Mouse (Mus musculus) thymus, postnatal 4 days (tissue): ENCODE data around the gene Slc25a48.
A peak's percentile ranks its signal among the peaks of the same experiment; 100 is the strongest.

ENCODE experiments used
- DNase-seq: peaks from one replicate; pipeline ENCODE4 v3.0.0; 2021

The Slc25a48 gene

DNA sequence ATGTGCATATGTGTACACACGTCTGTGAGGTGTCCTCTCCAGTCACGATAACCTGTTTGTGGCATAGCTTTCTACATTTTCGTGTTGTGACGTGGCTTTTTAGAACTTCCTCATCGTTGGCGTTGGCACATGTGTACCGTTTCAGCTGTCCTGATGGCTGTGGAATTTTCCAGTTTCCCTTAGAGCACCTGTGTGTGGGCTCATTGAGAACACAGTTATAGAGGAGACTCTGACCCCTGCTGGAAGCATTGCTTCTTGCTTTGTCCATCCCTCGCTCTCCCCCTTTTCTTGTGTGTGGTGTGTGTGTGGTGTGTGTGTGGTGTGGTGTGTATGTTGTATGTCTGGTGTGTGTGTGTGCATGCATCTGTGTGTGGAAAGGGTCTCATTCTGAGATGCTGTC lies 11.9 kb downstream of the Slc25a48 start:
- DNase-seq: no peak

DNA sequence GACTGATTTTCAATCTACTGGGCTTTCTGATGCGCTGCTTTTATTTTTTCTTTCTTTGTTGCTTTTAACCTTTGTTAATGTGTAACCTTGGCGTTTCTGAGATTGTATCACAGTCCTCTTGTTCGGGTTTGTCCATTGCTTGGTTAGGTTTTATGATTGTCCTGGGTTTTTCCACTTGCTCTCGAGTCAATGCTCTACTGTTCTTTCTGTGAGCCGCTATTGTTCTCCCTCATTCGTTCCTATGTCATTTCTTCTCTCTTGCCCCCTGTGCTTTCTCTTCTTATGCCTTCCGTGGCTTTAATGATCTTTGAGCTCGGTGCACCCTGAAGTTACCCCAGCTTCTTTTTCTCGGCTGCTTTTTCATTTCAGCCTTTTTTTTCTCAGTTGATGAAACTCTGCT lies 19.8 kb downstream of the Slc25a48 start:
- DNase-seq: no peak

DNA sequence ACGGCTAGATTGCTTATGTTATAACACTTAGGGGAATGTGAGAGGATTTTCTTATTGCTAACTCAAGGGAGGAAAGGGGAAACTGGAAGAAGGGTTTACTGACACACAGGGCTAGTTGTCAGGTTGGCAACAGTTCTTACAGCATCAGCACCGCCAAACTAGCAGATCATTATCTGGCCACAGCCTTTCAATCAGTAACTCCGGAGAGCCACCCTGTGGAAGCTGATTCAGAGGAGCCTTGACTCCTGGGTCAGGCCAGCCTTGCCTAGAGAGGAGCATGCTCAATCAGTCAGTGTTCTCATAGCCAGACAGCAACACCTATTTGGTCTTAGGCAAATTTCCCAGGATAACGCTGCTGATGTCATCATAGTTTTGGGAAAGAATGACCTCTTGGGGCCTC lies 23.3 kb downstream of the Slc25a48 start:
- DNase-seq: no peak

DNA sequence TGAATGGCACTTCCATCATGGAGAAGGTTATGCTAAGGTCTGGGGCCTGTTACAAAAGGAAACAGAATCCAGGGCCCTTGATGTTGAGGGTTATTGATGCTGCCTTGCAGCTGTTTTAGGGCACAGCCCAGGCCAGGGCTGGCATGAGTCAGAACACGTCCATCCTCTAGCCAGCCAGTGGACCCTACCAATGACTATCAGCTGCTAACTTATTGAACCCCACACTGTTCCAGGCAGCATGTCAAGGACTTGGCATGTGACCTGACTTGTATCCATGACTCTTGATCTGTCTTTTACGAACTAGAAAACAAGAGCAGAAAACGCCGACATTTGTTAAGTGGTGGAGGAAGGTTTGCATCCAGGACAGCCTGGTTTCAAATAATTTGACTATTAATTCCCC lies 24.6 kb downstream of the Slc25a48 start:
- no peak for DNase-seq

DNA sequence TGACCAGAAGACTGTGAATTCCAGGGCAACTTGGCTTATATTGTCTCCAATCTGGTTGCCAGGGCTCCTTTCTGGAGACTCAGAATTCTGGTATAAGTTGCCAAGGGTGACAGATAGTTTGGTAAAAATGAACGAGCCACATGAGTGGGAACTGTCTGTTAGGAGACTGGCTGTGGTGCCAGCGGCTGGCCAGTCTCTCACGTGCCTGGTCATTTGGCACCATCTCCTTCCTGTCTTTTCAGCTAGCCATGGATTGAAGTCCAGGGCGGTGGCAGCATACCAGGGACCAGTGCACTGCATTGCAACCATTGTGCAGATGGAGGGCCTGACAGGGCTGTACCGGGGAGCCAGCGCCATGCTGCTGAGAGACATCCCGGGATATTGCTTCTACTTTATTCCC lies 25.1 kb downstream of the Slc25a48 start:
- DNase-seq: no peak

DNA sequence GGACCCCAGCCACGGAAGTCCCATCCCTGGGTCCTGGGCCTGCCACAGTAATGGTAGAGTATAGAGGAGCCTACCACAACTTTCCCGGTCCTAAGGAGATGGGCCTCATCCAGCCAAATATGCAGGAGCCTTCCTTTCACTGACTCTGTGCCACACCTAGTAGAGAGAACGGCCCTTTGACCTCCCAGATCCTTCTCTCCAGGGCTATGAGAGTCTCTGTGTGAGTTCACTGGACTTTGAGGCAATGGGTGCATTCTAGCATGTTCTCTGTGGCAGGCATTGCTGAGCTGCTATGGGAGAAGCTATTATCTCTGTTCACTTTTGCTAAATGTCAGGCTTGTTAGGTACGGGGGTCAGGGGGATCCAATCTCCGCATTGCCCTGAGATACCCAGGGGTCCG lies 25.6 kb downstream of the Slc25a48 start:
- DNase-seq: no peak

DNA sequence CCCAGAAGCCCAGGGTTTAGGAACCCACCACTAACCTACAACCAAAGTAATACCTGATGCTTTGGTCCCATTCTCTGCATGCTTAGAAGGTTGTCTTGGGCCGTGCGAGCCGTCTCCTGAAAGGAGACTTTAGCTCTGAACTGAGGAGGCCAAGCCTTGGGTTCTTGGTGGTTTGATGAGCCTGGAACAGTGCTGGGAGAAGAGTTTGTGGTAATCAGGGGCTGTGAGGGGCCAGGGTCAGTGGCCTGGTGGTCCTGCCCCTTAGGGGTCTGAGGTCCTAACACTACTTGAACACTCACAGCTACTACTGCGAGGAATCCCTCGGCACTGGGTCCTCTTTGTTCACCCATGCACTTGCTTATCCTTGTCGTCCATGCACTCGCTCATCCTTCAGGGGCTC lies 29.6 kb downstream of the Slc25a48 start:
- DNase-seq: no peak

DNA sequence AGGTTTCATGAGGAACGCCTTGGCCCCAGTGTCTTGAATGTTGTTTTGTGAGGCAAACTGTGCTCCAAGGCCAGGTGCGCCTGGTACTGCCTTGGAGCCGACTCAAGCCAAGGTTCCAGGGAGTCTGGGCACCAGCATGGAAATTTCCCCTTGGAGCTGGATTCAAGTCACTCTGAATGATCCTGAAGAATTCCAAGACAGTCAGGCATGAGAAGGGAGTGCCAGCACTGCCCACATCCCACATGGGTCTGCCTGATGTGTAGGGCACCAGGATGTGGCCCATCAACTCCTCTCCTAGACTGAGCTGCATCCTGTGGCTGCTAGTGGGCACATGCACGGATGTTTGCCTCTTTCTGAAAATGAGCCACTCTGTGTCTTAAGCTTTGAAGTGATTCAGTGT lies 30.4 kb downstream of the Slc25a48 start:
- DNase-seq: no peak

DNA sequence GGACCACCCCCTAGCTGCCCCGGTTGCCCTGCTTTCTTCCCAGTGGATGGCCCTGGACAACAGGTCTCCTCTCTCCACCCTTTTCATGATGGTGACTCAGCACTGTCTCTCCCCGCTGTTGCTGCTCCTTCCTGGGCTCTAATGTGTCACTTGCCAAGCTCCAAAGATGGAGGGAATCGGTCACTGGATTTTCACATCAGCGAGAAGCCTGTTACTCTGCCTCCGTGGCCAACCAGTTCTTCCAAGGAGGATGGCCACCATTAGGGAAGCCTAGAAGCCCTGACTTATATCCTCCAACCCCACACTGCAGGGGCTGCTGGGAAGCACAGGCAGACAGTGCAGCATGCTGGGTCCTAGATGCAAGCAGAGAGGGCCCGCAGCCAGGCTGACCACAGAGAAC lies 33.1 kb downstream of the Slc25a48 start:
- no peak for DNase-seq

DNA sequence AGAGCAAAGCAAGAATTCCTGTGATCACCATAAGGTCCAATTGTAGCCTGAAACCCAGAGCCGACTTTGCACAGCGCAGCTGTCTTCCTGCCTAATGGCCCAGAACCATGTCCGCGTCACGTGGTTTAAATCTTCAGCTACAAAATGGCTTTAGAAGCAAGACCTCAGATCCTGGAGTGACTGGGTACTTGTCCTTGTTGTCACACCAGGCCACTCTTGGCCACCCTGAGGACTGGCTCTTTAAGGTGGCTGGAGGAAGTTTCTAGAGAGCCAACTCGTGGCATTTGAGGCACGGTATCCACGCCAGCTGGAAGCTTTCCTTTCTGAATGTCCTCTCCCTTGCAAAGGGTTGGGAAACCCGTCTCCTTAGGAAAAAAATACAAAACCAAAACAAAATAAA lies 33.8 kb downstream of the Slc25a48 start:
- no peak for DNase-seq

DNA sequence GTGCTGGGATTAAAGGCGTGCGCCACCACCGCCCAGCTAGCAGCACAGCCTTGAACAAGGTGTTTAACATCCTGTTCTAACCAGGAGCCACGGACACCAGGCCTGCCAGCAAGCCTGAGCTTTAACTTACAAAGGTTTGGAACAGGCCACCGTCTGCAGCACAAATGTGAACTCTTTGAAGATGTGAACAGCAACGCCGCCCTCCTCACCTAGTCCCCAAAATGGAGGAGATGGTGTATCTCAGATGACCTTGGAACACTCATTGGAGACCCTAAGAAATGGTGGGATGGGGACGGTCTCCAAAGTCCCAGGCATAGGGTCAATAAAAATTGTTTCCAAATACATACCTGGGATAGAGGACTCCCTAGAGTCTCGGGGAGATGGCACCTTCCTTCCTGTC lies 34.5 kb downstream of the Slc25a48 start:
- no peak for DNase-seq

DNA sequence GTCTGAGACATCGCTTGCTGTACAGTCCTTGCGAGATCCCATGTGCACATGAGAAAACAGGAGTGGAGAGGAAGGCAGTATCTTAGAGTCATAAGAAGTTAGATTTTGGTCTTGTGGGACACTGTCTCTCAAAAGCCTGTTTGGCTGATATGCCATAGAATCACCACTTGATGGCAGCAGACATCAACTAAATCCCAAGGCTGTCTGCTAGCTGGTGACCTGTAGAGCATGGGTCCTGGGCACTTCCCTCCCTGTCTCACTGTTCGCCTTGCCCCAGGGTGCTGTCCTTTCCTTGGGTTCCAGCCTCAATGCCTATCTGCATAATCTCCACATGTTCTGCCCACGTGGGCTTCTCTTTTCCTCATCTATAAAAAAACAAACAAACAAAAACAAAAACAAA lies 37.2 kb downstream of the Slc25a48 start:
- DNase-seq: peak; percentile 57

DNA sequence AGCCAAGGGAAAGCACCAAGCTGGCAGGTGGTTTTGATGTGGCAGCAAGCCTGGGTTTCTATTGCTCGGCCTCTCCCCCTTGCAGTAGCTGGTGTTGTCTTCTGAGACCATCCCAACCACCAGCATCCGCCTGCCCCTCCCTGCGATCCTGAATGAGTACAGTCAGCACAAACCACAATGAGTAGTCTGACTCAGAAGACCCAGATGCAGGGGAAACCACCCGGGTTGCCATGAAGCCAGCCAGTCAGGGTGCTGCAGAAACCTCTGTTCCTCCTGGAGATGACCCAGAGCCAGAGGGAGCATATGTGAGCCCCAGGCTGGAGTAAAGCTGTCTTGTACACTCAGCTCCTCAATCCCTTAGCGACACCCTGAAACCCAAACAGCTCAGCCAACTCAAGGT lies 38.6 kb downstream of the Slc25a48 start:
- DNase-seq: peak; percentile 62

DNA sequence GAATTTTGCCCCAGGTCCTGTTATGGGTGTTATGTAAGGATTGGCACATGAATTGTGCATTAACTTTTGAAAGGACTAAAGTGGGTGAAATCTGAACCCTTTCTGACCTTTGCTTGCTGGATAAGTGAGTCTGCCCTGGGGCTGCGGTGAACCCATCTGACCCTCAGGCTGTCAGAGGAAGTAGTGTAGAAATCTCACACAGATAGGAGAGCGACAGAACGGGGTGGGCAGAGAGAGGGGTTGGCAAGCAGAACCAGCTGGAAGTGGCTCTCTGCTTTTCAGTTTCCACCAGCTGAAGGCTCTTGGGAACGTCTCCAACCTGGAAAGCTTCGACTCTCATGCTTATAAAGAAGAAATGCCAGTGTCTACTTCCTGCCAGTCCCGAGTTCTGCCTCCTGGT lies 39.1 kb downstream of the Slc25a48 start:
- DNase-seq: no peak

DNA sequence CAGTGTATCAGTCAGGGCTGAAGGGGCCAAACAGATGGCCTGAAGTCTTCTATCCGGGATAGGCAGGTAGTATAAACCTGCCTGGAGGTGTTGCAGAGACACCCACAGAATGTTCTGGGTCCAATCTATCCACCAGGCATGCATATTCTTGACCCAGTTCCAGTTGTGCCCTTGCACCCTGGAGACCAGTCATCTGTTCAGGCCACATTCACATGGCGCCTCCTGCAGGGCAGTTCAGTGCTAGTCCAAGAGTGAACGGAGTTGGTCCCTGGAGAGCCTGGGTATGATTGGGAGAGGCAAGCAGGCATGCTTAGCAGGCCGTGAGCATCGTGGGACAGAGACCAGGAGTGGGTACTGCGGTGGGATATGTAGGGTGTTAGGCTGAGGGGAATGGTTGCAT lies 39.9 kb downstream of the Slc25a48 start:
- no peak for DNase-seq

DNA sequence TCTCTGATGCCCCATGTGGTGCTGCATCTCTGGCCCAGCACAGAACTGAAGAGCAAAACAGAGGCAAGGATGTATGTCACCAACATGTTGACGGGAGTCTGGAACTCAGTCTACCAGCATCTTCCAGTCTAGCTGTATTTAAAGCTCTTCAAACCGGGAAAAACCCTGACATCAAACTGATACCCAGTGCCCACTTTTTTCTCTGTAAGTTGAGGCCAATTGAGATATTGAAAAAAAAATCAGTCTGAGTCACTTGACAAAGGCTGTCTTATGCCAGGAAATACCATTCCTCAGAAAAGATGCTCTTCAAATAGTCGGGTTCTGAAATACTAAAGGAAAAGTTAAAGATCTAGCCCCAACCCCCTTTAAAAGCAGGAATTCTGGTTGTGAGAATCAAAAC lies 44.0 kb downstream of the Slc25a48 start, which contains the start of gene Il9:
Gene Il9 (minus strand): TSS at position 101 of the 400 bp plus-strand sequence.
- DNase-seq: no peak

DNA sequence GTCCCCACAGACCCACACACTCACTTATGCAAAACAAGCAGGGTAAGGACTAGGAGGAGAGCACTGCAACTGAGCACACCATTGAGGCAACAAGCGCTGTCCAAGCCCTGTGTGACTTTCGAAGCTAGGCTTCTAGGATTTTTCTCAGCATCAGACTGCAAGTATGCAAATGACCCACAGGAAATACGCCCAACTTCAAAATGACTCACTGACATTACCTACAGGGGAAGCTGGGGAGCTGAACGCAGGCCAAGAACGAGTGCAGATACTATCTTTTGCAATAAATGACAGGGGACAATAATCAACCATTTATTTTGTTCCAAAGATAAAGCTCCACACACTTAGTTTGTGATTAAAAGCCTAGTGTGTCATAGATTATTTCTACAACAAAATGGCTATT lies 49.9 kb downstream of the Slc25a48 start:
- no peak for DNase-seq

DNA sequence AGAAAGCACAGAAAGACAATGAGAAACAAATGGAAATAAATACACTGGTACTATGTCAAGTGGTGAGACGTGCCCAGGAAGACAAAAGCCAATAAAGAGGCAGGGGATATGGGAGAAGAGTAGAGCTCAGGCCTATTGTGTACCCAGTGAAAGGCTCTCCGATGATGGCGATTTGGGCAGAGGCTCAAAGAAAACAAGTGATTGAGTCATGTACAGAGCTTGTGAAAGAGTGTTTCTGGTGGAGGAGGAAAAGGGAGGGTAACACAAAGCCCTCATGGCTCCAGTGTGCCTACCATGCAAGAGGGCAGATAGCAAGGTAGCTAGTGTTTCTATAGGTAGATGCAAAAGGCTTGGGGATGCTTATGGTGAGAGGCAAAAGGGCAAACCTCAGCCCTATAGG lies 56.3 kb downstream of the Slc25a48 start:
- no peak for DNase-seq

DNA sequence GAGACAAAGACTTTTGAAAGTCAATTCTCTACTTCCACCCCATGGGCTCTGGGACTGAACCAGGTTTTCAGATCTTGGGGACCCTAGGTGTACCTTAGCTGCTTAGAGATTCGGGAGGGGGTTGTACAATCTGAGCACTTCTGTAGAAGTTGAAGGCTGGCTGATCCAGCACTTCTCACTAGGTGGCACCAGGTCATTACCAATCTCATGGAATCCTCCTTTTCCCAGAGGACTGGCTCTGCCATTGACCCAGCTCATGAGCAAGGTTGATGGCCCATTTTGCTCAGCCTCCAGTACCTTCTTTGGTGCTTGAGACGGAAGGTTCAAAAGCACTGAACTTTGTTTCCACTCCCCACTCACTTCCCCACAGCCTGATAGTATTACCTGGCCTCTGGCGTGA lies 62.0 kb downstream of the Slc25a48 start:
- no peak for DNase-seq

DNA sequence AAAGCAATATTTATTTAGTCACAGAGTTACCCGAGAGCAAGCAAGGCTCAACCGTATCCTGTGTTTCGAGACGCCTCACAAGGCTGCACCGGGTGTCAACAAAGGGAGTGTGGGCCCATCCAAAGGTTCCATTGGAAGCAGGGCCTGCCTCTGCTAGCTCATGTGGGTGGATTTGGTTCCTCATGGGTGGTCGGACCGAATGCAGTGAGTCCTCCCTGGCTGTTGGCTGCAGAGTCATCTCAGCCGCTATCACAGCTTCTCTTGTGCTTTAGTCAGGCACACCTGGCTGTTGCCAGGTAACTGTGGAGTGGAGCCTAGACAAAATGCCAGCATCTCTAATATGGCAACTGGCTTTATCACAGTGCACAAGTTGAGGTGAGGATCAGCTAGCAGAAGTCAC lies 62.5 kb downstream of the Slc25a48 start:
- DNase-seq: no peak

DNA sequence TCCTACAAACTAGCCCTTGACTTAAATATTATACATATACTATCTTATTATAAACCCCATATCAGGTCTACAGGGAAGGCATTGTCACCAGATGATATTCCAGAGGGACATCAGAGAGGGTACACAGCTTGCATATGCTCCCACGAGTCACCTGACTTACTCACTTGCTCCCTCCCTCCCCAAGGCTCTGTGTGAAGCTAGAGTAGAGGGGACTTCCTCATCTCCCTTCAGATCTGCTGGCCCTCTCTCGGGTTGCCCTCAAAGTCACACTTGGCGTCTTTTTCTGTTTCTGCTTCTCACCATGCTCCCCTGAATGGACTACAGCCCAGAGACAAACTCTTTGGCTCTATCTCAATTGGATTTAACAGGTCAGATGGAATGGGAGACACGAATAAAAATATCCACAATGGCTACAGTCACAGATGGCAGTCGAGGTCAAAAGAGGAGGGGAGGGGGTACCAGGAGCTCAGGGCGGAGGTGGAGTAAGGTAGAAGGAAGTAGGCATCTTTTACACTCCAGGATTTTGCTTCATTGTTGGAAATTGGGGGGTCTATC lies 63.8 kb downstream of the Slc25a48 start:
- DNase-seq: no peak

DNA sequence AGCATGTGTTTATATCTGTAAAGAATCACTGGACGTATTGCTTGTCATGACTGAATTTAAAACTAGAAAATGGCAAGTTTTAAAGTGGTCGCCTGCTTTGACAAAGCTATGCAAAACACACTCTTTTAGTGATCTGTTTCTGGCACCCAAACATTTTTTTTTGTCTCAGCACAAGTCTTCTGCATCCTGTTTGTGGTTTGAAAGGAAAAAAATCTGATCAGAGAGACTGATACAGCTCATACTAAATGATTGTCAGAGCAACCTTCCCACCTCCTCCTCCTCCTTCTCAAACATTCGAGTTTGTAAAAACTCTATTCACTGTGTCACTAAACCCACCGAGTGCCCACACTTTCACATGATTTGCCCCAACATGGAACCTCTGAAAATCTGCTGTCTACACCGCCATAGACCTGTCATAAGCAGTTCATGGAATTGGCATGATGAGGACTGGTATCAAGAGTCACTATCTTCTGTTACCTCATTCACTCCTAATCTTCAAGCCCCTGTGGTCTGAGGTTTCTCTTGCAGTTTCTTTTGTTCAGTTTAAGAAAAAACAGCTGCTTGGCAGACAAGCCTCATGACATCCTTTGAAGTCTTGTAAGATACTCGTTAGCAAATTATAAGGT lies 68.8 kb downstream of the Slc25a48 start:
- peak; percentile 39 for DNase-seq

DNA sequence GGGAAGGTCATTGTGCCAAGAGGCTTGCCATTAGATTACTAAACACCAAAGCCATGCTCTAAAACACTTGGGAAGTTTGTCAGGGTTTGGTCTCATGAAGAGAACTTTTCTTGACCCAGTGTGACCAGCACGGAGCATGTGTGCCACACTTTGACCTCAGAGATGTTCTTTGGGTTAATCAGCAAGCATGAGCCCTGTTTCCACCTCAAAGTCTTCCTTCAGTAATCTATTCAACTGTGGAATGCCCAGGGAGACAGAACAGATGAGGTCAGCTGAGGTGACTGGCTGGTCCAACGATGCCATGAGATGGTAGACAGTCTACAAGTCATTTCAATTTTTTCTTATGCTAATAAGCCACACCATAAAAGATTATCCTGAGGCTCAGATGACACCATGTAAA lies 71.6 kb downstream of the Slc25a48 start:
- no peak for DNase-seq

DNA sequence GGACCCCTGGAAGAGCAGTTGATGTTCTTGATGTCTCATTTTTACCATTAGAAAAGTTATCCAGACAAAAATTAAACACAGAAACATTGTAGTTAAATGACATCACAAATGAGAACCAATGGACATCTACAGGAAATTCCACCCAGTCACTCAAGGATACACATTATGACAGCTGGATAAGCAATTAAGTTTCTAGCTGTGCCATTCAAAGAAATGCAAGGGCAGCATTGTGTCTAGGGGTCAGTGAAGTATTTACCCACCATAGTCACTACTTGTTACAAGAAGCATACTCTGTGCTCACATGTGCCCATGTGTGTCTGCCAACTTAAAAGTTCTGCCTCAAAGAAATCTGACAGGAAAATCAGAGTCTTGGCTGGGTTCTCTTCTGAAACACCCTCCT lies 75.4 kb downstream of the Slc25a48 start:
- DNase-seq: no peak

DNA sequence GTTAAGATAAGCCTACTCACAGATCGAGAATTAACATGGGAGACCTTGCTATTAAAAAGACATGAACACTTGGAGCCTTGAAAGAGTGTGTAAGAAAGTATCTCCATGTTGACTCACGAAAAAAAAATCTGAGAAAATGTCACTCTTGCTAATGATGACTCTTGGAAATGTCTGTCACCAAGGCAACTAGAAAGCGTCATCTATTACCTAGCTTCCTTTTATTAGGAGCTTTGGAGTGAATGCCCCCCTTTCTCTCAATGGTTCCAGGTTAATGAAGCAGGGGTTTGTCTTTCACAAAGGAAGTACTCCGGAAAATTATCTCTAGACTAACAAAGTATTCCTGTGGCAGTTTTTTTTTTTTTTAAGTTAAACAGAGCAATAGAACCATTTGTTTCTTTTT lies 78.2 kb downstream of the Slc25a48 start:
- DNase-seq: no peak
